Mouse (Mus musculus): ENCODE results near the gene Cxcr2. TPM values are rescaled to one million over a fixed set of nuclear protein-coding genes. Genes with fewer than 3 reads are reported as not detected.
"Not testable (repeated sequence)": the region's sequence is repeated elsewhere in the genome, so short reads cannot be mapped to it uniquely, and the experiment has no call there.

The Cxcr2 gene
- polyA plus RNA-seq, 1 experiment = 0.03 TPM

DNA sequence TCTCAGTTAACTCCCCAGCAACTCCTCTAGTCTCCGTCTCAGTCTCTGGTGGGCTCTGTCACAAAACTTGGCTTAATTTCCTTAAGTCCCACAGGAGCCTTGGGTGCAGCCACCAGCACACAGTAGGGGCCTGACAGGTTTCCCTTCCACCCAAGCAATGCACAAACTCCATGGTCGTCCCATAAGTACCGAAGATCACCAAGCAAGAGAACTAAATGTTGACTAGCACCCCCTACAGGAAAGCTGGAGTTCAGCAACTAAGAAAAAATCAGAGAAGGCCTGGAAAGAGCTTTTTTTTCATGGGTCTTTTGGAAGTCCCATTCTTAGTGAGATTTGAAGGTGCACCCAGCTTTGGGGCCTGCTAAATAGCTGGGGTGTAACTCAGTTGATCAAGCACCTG, 14.4 kb upstream of the Cxcr2 start:
- DNase-seq (ENCODE audit: low spot score) = no peak

GRCm38 (mm10) chr1:74141781-74142180, 12.0 kb upstream of the Cxcr2 start:
- no peak for DNase-seq (ENCODE audit: low spot score)

DNA sequence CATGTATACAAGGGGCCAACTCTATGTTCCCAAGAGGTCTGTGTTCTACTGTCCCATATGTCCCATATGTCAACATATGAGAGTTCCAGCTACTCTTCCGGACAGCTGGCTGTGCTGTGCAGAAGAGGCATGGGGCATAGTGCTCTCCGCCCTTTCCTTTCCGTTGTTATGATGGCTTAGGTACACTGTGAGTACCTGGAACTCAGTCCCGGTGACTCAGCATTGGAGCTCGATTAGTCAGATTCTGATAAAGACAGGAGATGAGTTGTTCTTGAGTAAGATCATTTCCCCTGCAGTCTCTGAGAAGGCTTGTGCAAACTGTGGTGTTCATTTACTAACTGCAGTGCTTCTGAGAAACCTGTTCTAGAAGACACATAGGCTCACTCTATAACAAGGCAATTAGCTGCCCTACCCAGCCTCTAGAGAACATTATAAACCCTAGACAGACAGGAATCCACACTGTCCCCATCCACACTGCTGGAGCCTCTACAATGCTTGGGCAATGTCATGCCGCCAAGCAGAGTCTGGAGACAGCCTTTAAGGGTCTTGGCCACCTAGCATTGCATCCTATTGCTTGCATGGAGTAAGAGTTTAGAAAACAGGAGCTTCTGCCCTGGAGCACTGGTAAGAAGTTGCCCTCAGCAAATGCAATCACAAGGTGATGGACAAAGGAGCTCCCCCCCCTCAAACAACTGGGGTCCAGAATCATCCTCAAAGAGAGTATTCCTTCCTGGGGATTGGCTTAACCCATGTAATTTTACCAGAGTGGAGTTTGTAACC, 4.5 kb upstream of the Cxcr2 start:
- DNase-seq (ENCODE audit: low spot score) = no peak

DNA sequence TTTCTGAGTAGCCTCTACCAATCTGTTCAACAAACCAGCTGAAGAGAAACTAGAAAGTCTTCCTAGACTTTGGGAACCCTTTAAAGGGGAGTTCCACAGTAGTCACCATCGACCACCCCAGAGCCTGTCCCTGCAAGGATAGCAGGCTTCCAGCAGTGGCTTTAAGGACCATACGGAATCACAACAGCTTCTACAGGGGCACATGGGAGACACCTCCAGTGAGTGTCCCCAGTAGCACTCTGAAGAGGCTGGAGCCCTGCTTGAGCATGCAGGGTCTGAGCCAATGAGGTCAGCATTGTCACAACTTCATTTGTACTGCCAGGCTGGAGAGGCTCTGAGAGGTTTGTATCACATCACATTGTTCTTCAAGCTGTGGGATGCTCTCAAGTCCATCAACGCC, 3.7 kb upstream of the Cxcr2 start:
- DNase-seq (ENCODE audit: low spot score) = no peak

- DNase-seq (ENCODE audit: low spot score) = no peak
Observed at GRCm38 (mm10) chr1:74151091-74151490, 2.7 kb upstream of the Cxcr2 start.

GRCm38 (mm10) chr1:74155435-74156012, 1.7 kb downstream of the Cxcr2 start:
- no peak for DNase-seq (ENCODE audit: low spot score)

DNA sequence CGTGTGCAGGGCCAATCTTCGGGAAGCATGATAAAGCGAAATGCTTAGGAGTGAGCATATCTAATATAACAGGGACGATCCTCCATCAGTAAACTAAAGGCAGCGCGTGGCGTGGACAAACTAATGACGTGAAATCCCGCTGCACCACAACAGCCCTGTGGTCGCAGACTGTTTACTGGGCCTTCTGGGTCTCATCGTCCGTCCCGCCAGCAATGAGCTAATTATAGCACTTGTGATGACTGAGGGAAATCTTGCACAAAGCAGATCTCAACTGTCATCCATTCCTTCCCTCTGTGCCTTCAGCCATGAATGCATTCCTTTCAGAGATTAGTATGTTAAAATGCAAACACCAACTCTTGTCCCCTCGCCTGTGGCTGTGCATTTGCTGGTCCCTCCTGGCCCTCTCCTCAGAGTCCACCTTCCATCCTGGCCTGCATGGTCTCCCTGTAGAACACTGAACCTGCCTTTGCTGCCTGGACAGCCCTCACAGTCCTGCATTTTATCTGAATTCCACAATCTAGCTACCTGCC, 2.7 kb downstream of the Cxcr2 start:
- no peak for DNase-seq (ENCODE audit: low spot score)

- not testable (repeated sequence) for DNase-seq (ENCODE audit: low spot score)
Observed at GRCm38 (mm10) chr1:74159613-74160012, 5.8 kb downstream of the Cxcr2 start.

DNA sequence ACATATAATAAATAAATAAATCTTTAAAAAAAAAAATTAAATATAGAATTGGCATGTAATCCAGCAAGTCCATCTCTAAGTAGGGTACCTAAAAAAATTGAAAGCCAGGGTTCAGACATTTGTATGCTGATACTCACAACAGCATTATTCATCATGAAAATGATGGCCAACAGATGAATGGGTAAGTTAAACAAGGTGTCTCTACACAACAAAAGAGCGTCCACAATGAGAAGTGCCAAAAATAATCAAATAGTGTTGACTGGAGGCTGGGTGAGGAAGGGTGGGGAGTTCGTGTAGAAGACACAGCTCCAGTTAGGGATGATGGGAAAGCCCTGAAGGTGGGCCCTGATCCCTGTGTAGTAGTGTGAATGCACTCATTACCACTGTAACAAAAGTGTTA, 6.2 kb downstream of the Cxcr2 start:
- no peak for DNase-seq (ENCODE audit: low spot score)

DNA sequence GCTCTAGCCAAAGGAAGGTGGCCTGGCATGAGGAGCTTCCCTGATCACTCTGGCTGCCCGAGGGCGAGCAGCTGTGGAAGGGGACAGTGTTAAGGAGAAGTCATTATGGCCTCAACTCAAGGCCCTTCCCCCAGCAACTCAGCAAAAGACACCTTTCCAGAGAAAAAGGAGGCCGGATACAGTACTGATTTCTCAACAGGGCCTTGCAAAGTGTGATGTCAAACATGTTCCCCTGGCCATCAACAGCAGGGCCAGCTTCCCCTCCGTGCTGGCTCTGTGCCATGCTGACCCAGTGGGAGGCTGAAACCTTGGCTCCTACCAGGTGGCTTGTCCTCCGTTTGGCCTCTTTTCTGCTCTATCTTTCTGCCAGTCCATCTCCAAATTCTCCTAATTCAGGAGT, 13.3 kb downstream of the Cxcr2 start:
- DNase-seq (ENCODE audit: low spot score) = no peak

- no peak for DNase-seq (ENCODE audit: low spot score)
Observed at GRCm38 (mm10) chr1:74169721-74170120, 15.9 kb downstream of the Cxcr2 start.

- DNase-seq (ENCODE audit: low spot score) = no peak
Observed at GRCm38 (mm10) chr1:74172722-74173121, 18.9 kb downstream of the Cxcr2 start.

- no peak for DNase-seq (ENCODE audit: low spot score)
Observed at GRCm38 (mm10) chr1:74175731-74176130, 21.9 kb downstream of the Cxcr2 start.

GRCm38 (mm10) chr1:74178618-74179017, 24.8 kb downstream of the Cxcr2 start:
- no peak for DNase-seq (ENCODE audit: low spot score)

DNA sequence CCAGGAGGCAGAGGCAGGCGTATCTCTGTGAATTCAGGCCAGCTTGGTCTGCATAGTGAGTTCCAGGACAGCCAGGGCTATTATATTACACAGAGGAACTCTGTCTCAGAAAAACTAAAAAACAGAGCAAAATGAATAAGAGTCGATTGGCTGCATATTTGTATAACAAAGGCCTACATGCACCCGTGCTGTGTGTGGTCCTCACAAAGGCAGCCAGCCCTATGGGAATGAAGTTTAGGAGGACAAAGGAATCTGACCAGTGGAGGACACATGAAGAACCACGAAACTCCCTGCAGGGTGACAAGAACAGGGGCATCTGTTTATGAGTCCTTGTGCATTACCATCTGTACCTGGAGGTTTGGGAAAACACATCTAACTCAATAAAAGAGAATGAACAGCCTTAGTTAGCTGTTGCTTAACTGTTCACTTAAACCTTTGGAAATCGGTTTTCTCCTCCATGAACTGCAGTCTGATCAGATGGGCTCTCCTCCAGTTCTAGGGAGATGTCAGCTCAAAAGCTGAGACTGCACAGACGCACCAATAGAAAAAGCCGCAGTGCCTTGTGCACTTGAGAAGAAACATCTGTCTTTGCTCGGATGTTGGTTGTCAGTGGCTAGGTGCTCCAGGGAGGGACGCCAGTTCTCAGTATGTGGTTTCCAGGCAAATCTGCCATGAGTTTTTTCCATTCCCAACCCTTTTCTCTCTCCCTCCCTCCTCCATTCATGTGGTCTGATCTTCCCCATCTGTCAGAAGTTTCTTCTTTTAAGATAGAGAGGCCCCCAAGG, 26.0 kb downstream of the Cxcr2 start:
- DNase-seq (ENCODE audit: low spot score) = no peak

GRCm38 (mm10) chr1:74181462-74181861, 27.7 kb downstream of the Cxcr2 start:
- no peak for DNase-seq (ENCODE audit: low spot score)

DNA sequence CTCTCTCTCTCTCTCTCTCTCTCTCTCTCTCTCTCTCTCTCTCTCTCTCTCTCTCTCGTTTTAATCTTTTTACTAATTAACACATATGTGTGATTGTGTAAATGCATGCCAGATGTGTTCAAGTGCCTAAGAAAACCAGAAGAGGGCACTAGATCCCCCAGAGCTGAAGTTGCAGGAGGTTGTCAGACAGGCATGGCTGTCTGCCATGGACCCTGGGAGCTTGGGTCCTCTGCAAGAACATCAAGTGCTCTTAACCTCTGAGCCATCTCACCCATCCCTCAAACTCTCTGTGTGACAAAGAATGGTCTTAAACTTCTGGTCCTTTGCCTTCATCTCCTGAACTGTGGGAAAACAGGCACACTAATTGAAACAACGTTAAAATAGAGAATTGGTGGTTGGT, 29.2 kb downstream of the Cxcr2 start:
- DNase-seq (ENCODE audit: low spot score) = no peak

DNA sequence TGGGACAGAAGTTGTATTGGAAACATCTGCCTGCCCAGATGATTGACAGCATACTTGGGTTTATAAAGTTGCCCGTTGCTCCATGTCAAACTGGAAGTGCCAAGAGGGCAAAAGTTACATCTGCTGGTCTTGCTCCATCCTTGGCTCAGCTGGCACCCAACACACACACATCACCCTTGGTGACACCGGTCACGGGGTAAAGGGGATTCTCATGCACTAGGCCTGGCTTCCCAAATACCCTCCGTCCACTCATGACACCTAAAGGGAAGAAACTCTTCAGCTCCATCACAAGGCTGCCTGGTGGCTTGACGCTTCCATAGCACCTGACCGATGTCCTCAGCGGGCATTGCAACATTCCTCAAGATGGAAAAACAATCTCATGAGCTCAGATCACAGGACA, 36.7 kb downstream of the Cxcr2 start:
- DNase-seq (ENCODE audit: low spot score) = no peak

DNA sequence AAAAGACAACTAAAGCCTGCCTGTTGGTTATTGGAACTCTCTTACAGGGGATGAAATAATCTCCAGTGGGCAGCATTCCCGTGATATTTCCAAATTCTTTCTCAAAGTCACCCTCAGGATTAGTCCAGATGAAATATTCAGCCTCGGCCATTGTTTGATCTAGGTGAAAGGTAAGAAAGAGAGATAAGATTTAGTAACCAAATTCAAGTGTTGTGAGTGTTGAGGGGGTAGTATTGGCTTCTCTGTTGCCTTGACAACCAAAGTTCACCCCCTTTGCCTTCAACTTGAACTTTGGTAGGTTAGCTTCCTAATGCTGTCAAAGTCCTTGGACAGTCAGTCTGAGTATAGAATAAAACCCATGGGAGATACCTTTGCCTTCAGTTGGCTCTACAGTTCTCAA, 38.9 kb downstream of the Cxcr2 start:
- DNase-seq (ENCODE audit: low spot score) = no peak

- no peak for DNase-seq (ENCODE audit: low spot score)
Observed at GRCm38 (mm10) chr1:74194445-74194844, 40.7 kb downstream of the Cxcr2 start, which contains the start of gene Cxcr1. TSS of gene Cxcr1 (minus strand) at chr1:74194631.

DNA sequence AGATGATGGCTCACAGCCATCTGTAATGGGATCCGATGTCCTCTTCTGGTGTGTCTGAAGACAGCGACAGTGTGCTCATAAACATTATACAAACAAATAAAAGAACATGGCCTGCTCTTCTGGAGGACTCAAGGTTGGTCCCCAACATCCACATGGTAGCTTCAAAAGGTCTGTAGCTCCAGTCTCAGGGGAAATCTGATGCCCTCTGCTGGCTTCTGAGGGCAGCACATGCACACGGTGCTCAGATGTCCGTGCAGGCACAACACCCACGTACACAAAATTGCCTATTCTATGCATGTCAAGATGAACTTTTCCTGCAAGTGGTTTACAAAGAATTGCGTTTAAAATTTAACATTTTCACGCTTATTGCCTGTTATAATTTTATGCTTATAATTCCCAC, 42.2 kb downstream of the Cxcr2 start:
- no peak for DNase-seq (ENCODE audit: low spot score)

DNA sequence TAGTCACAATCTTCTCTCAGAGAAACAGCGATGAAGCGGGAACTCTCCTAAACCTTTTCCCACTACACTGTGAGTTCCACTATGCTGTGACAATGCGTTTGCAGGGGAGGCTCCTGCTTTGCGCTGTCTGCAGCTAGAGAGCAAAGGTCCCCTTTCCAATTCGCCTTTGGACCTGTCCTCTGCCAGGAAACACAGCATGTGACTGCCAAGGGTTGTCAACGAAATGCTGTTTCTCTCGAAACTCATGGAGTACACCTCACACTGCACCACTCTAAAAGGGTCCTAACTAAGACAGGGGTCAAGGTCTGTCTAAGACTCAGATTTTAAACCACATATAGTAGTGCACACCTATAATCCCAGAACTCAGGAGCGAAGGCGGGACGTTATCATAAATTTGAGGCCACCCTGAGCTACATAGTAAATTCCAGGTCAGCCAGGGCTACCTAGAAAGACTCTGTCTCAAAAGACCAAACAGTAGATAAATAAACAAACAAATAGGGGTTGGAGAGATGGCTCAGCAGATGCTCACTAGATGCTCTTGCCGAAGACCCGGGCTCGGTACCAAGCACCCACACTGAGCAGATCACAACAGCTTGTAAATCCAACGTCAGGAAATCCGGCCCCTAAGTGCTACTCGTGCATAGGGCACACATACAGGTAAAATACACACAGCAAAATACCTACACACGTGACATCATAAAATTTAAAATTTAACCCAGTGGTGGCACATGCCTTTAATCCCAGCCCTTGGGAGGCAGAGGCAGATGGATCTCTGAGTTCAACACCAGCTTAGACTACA, 43.0 kb downstream of the Cxcr2 start:
- no peak for DNase-seq (ENCODE audit: low spot score)
